In the genomic region with DNA sequence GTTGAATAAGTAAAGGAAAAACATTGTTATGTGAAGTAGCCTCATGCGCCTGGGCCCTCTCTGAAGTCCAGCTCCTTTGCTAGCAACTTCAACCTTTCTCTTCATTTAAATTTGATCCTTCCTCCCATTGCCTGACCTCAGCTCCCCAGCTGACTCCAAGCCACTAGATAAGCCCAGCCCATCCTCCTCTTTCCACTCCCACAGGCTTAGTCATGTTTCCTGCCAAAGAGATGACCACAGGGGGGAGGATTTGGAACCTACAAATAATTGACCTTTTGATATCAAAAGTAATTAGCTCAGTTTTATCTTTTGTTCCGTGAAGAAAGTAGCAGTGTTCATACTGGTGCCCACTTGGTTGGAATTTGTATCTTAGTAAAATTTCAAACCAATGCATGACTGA, we compare ENCODE assay signal across 16 mouse cellular contexts.
DNase-seq lines count a peak whose midpoint lies in the region; ATAC-seq lines count a peak whose summit lies in the region.
"Had no signal": no experiment of that assay in that cellular context is flagged by ENCODE, and none has a peak within 500 bp of the region (broad histone marks: within the 10 kb centered on the region; RNA-seq: fewer than 3 reads in every experiment).

No protein-coding gene starts in this region.

- peaks cover 53% of the 10 kb centered on the region for H3K4me1 ChIP-seq in hindbrain, embryonic 10.5 days (replicated peaks)
- H3K4me1 ChIP-seq in hindbrain, embryonic 16.5 days (ENCODE audit: control insufficient read depth, insufficient read depth, low read depth, low read length): peaks cover 12% of the 10 kb centered on the region
- H3K4me1 ChIP-seq in midbrain, embryonic 10.5 days: peaks cover 48% of the 10 kb centered on the region
- peaks cover 21% of the 10 kb centered on the region for H3K4me1 ChIP-seq in midbrain, embryonic 15.5 days
- H3K4me1 ChIP-seq: liver, embryonic 15.5 days had no signal

- no peak overlapping the region for H3K4me3 ChIP-seq in hindbrain, embryonic 10.5 days
- no peak overlapping the region for H3K4me3 ChIP-seq in hindbrain, embryonic 16.5 days (ENCODE audit: low read length)
- H3K4me3 ChIP-seq in midbrain, embryonic 10.5 days: no peak overlapping the region
- no peak overlapping the region for H3K4me3 ChIP-seq in midbrain, embryonic 15.5 days
- H3K4me3 ChIP-seq: embryonic facial prominence, embryonic 12.5 days; heart, embryonic 15.5 days; liver, embryonic 15.5 days; neural tube, embryonic 12.5 days had no signal

- no peak overlapping the region for H3K4me2 ChIP-seq in hindbrain, embryonic 16.5 days (ENCODE audit: low read length)
- no peak overlapping the region for H3K4me2 ChIP-seq in midbrain, embryonic 15.5 days
- H3K4me2 ChIP-seq: embryonic facial prominence, embryonic 12.5 days; heart, embryonic 15.5 days; liver, embryonic 15.5 days; neural tube, embryonic 12.5 days had no signal

- no peaks in the 10 kb centered on the region; the same call in 1 of the 2 replicates for H3K27me3 ChIP-seq in hindbrain, embryonic 10.5 days (ENCODE audit: insufficient read depth, poor library complexity, severe bottlenecking)
- no peaks in the 10 kb centered on the region for H3K27me3 ChIP-seq in hindbrain, embryonic 16.5 days (replicated peaks; ENCODE audit: control insufficient read depth, insufficient read depth, low read length)
- H3K27me3 ChIP-seq in midbrain, embryonic 10.5 days (ENCODE audit: low read depth, poor library complexity, severe bottlenecking): 0 out of 2 replicates have a peak, but pooled peaks cover 5% of the 10 kb centered on the region
- no peaks in the 10 kb centered on the region for H3K27me3 ChIP-seq in midbrain, embryonic 15.5 days (replicated peaks)
- H3K27me3 ChIP-seq: embryonic facial prominence, embryonic 12.5 days; heart, embryonic 15.5 days; liver, embryonic 15.5 days; neural tube, embryonic 12.5 days; Patski had no signal

- no peak overlapping the region for H3K9ac ChIP-seq in hindbrain, embryonic 16.5 days (ENCODE audit: low read depth, low read length)
- no peak overlapping the region for H3K9ac ChIP-seq in midbrain, embryonic 15.5 days
- H3K9ac ChIP-seq: embryonic facial prominence, embryonic 12.5 days; heart, embryonic 15.5 days; liver, embryonic 15.5 days; neural tube, embryonic 12.5 days had no signal

- peak overlapping the region; percentile 73; the same call in 1 of the 2 replicates for H3K27ac ChIP-seq in hindbrain, embryonic 10.5 days
- H3K27ac ChIP-seq in hindbrain, embryonic 16.5 days (ENCODE audit: low read depth, low read length): no peak overlapping the region
- peak overlapping the region; percentile 67 for H3K27ac ChIP-seq in midbrain, embryonic 10.5 days (replicated peaks)
- H3K27ac ChIP-seq in midbrain, embryonic 15.5 days: no peak overlapping the region
- H3K27ac ChIP-seq: embryonic facial prominence, embryonic 12.5 days; heart, embryonic 15.5 days; liver, embryonic 15.5 days; neural tube, embryonic 12.5 days had no signal

- H3K36me3 ChIP-seq in hindbrain, embryonic 10.5 days: no peaks in the 10 kb centered on the region
- no peaks in the 10 kb centered on the region for H3K36me3 ChIP-seq in hindbrain, embryonic 16.5 days (ENCODE audit: control insufficient read depth, insufficient read depth, low read length)
- H3K36me3 ChIP-seq in midbrain, embryonic 10.5 days: no peaks in the 10 kb centered on the region
- H3K36me3 ChIP-seq in midbrain, embryonic 15.5 days (replicated peaks): no peaks in the 10 kb centered on the region
- H3K36me3 ChIP-seq: embryonic facial prominence, embryonic 12.5 days; heart, embryonic 15.5 days; liver, embryonic 15.5 days; neural tube, embryonic 12.5 days had no signal

- 0 out of 2 replicates have a peak, but pooled peaks cover 6% of the 10 kb centered on the region for H3K9me3 ChIP-seq in hindbrain, embryonic 10.5 days
- H3K9me3 ChIP-seq in hindbrain, embryonic 16.5 days (ENCODE audit: control insufficient read depth, low read length): no peaks in the 10 kb centered on the region
- no peaks in the 10 kb centered on the region for H3K9me3 ChIP-seq in midbrain, embryonic 10.5 days (replicated peaks)
- H3K9me3 ChIP-seq in midbrain, embryonic 15.5 days: no peaks in the 10 kb centered on the region
- H3K9me3 ChIP-seq: embryonic facial prominence, embryonic 12.5 days; heart, embryonic 15.5 days; liver, embryonic 15.5 days; neural tube, embryonic 12.5 days had no signal

- 82% methylated on average over 2 of the region's 2 CpGs for WGBS in hindbrain, embryonic 10.5 days
- 81% methylated on average over 2 of the region's 2 CpGs for WGBS in hindbrain, embryonic 16.5 days
- 74% methylated on average over 2 of the region's 2 CpGs for WGBS in midbrain, embryonic 10.5 days
- 66% methylated on average over 2 of the region's 2 CpGs for WGBS in midbrain, embryonic 15.5 days

- peak; percentile 63 for DNase-seq in adrenal gland, adult 2 months
- no peak for DNase-seq in adrenal gland, postnatal 4 days (ENCODE audit: low spot score in 2 of 2)
- DNase-seq in hindbrain, embryonic 10.5 days (ENCODE audit: low spot score): no peak
- no peak for DNase-seq in midbrain, embryonic 10.5 days (ENCODE audit: low spot score)
- DNase-seq in lung, postnatal 36 days: no peak
- DNase-seq: cerebellum, postnatal 14 days; gastrocnemius, postnatal 25 days; thymus, adult 2 months had no signal

- no peak for ATAC-seq in hindbrain, embryonic 16.5 days
- ATAC-seq in midbrain, embryonic 15.5 days (replicated peaks): no peak
- 0 out of 2 replicates have a peak, but pooled peaks have one; percentile 12 for ATAC-seq in megakaryocyte progenitor cell, adult 5-6 weeks (replicated peaks; ENCODE audit: poor library complexity)
- ATAC-seq: Patski had no signal

Comparison
In these comparisons a context has a peak if more than half of its experiments do, and no peak if none do; other contexts are left out.
1. H3K27ac ChIP-seq: peak in hindbrain, embryonic 10.5 days (single experiment) and midbrain, embryonic 10.5 days (single experiment); none in hindbrain, embryonic 16.5 days (single experiment) and midbrain, embryonic 15.5 days (single experiment).